Mouse (Mus musculus) B cell, adult 62 days (primary cell): ENCODE data around the gene Vmn1r10. TPM values are rescaled to one million over a fixed set of nuclear protein-coding genes. Genes with fewer than 3 reads are reported as not detected.

Experiments used
- total RNA-seq: library from RNA; stranded (reverse); gene quantifications from 4 replicates; pipeline ENCODE4 v1.2.4, GENCODE M21; 2023

The Vmn1r10 gene
- not detected in 4 replicates for total RNA-seq

DNA sequence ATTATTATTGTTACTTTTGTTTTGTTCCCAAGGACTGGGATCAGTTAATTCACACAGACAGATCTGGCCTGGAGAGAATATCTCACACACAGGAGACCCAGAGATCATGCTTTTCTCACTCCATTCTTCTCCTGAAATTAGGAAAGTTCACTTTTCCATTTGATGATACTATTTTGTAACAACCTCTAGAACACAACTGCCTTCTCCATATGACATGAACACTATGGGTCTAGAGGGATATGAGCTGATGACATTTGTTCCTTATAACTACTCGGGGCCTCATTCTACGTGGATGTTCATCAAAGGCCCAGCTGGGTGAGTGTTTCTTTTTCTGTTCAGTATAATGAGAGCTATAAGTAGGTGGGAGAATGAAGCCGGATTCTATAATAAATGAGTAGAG is at the start of gene Vmn1r10:
Gene Vmn1r10, plus strand, starts transcription at position 301 of the 400 bp plus-strand sequence.

DNA sequence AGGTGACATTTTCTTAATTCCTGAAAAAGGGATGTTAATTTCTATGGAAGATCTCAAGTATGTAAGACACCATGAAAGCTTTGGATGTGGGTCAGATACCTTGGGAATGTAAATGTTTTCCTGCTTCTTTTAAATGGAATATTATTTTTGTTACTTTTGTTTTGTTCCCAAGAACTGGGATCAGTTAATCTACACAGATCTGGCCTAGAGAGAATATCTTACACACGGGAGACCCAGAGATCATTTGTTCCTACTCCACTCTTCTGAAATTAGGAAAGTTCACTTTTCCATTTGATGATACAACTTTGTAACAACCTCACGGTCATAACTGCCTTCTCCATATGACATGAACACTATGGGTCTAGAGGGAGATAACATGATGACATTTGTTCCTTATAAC is 42.8 kb upstream of the Vmn1r10 start, which contains the start of gene Vmn1r9:
Gene Vmn1r9, plus strand, starts transcription at position 301 of the 400 bp plus-strand sequence.

DNA sequence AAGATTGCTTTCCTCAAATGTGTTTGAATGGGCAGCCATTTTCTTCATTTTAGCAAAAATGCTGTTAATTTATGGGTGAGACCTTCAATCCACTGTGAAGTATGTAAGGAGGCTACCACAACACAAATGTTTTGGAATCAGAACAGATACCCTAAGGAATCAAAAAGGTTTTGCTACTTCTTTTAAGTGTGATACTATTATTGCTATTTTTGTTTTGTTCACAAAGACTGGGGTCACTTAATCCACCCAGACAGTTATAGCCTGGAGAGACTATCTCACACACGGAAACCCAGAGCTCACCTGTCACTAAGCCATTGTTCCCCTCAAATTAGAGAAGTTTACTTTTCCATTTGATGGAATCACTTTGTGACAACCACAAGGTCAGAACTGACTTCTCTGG is 23.9 kb downstream of the Vmn1r10 start, which contains the start of gene Vmn1r11:
Gene Vmn1r11, plus strand, starts transcription at position 301 of the 400 bp plus-strand sequence.

GRCm38 (mm10) chr6:57156619-57157018 is 47.4 kb downstream of the Vmn1r10 start, which contains the start of gene Vmn1r12:
Gene Vmn1r12 (plus strand): TSS chr6:57156919.

Other genes with a start within 250 kb of the Vmn1r10 start
- gene Nt5c3, start 185.5 kb upstream of the Vmn1r10 start, total RNA-seq: 53.1 to 65.3 TPM (median 58.3 TPM) in 4 replicates
- gene Vmn1r4, start 185.4 kb upstream of the Vmn1r10 start, total RNA-seq: 0.36 TPM in 1 of 4 replicates, not detected in the others
- not detected in 4 replicates for gene Vmn1r5, start 139.2 kb upstream of the Vmn1r10 start, total RNA-seq
- not detected in 4 replicates for gene Vmn1r6, start 112.2 kb upstream of the Vmn1r10 start, total RNA-seq
- not detected in 4 replicates for gene Vmn1r7, start 84.1 kb upstream of the Vmn1r10 start, total RNA-seq
- gene Vmn1r8, start 77.2 kb upstream of the Vmn1r10 start, total RNA-seq: not detected in 4 replicates
- gene Vmn1r9, start 42.7 kb upstream of the Vmn1r10 start, total RNA-seq: not detected in 4 replicates
- gene Vmn1r11, start 24.0 kb downstream of the Vmn1r10 start, total RNA-seq: not detected in 4 replicates
- gene Vmn1r12, start 47.5 kb downstream of the Vmn1r10 start, total RNA-seq: not detected in 4 replicates
- not detected in 4 replicates for gene Vmn1r13, start 93.8 kb downstream of the Vmn1r10 start, total RNA-seq
- not detected in 4 replicates for gene Vmn1r14, start 122.2 kb downstream of the Vmn1r10 start, total RNA-seq
- gene Vmn1r15, start 148.5 kb downstream of the Vmn1r10 start, total RNA-seq: not detected in 4 replicates
- gene Vmn1r16, start 220.0 kb downstream of the Vmn1r10 start, total RNA-seq: not detected in 4 replicates